Mouse (Mus musculus): ENCODE results near the gene Ccpg1.
A peak's percentile ranks its signal among the peaks of the same experiment; 100 is the strongest.

The Ccpg1 gene

DNA sequence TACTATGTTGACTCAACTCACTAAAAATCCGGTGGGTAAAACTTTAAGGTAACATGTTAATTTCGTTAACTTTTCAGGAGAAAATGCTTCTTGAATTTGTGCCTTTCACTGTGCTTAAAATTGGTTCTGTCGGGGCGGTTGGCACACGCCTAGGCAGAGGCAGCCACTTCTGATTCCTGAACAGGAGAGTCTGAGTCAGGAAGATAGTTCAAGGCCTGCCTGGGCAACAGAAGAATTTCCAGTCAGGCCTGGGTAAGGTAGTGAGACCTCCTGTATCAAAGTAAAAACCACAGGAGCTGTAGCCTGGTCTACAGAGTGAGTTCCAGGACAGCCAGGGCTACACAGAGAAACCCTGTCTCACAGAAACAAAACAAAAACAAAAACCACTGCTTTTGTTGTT, 7.3 kb downstream of the Ccpg1 start:
- no peak for DNase-seq (ENCODE audit: extremely low read depth, low read depth)

DNA sequence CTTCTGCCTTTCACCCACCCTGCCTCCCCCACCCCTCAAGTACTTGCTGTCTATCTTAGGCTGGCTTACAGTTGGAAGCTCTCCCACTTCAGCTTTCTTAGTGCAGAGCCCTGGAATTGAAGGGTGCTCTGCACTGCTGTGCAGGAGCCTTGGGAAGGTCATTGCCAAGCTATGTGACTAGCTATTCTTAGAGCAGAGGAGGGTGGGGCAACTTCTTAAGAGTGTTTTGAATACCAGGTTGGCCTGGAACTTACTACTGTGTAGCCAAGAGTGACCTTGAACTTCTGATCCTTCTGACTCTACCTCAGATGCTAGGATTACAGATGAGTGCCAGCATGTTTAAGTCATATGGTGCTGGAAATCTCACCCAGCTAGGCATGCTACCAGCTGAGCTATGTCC, 10.9 kb downstream of the Ccpg1 start:
- no peak for DNase-seq (ENCODE audit: extremely low read depth, low read depth)

DNA sequence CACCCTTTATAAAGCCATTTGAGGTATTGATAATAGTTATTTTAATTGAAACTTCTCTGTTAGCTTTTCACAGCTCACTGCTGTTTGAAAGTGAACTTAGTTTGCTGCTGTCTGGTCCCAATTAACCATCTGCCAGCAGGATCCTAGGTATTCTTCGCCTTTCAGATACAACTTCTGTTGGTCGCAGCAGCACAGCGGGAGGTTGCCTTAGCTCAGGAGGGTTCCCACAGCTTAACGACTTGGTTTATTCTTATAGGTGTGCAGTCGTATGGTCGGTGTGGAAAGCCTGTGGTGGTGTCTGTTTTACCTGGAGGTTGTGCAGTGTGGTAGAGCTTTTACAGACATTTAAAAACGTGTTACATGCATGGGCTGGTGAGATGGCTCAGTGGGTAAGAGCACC, 11.6 kb downstream of the Ccpg1 start:
- no peak for DNase-seq (ENCODE audit: extremely low read depth, low read depth)

DNA sequence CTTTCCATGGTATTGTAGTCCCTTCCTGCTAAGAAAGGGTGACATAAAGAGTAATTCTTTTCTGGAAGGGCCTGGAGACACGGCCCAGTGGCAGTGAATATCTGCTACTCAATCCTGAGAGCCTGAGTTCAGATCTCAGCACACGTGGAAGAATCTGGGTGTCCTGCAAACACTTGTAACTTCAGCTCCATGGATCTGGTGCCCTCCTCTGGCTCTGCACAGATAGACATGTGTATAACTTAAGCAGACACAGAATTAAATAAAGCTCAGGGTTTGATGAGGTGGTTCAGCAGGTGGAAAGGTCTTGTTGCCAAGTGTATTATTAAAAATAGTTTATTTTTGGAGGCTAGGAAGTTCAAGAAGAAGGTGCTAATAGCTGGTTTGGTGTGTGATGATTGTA, 15.3 kb downstream of the Ccpg1 start:
- no peak for DNase-seq (ENCODE audit: extremely low read depth, low read depth)

DNA sequence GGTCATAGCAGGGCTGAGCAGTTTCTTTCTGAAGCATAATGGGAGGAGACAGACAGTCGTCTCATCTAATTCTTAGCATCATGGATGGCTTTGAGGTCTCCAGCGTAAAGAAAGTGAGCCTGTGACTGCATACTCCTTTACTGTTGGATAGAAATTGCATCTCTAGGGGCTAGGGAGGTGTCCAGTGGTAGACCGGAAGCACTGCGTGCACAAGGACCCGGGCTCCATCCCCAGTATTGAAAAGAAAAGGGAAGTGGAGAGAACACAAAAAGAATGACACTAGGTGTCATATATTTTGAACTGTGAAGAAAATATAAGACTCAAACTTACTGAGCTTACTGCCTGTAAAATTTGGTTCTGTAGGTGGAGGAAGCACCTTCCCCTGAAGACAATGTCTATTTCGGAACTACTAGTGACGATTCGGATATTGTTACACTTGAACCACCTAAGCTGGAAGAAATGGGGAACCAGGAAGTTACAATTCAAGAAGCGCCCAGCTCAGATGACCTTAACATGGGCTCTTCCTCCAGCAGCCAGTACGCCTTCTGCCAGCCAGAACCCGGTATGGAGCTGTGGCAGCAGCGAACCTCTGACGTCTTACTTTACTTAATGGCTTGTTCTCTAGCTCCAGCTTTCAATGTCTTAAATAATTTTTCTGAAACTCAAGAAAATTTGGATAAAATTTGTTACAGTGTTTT, 16.2 kb downstream of the Ccpg1 start:
- DNase-seq (ENCODE audit: extremely low read depth, low read depth): no peak

DNA sequence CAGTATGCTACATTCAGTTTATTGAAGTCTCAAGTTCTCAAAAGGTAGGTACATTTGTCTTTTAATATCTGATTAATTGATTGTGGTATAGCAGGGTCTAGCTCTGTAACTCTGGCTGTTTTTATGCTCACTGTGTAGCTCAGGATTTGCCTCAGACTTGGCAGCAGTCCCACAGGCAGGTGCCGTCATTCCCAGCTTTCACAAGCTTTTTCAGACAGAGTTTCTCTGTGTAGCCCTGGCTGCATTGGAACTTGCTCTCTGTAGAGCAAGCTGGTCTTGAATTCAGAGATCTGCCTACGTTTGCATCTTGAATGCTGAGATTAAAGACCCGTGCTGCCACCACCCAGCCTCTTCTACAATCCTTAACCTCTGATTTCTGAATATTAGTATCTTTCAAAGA, 16.9 kb downstream of the Ccpg1 start:
- no peak for DNase-seq (ENCODE audit: extremely low read depth, low read depth)

DNA sequence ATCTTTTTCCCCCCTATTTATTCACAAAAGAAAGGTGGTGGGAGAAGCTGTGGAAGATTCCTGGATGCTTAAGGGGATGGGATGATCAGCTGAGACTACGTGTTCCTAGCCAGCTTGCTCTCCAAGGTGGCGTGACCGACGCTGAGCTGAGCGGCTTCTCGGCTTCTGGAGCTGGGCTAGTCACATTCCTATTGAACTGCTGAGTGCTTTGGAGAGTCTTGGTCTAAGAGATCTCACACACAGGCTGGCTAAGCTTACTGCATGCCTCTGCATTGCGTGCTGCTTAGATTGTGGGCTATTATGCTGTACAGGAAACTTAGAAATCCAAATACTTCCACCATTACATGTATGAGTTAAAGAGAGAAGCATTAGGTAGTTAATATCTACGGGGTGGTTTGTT, 18.8 kb downstream of the Ccpg1 start:
- DNase-seq (ENCODE audit: extremely low read depth, low read depth): no peak

DNA sequence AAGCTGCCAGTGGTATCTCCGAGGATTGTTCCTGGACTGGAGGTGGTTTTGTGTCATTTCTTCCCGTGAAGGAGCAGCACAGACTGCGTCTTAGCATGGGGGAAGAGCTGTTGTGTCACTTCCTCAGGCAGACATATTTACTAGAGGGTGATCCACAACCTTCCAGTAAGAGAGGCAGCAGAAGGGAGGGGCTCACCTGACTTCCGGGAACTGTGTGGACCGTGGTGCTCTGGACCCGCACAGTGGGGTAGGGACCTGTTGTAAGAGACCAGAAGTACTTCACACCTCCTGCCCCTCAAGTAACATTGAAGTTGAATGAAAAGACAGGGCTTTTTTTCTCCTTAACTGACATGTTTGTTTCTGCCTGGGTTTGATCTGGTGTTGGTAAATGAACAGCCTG, 19.9 kb downstream of the Ccpg1 start:
- no peak for DNase-seq (ENCODE audit: extremely low read depth, low read depth)

DNA sequence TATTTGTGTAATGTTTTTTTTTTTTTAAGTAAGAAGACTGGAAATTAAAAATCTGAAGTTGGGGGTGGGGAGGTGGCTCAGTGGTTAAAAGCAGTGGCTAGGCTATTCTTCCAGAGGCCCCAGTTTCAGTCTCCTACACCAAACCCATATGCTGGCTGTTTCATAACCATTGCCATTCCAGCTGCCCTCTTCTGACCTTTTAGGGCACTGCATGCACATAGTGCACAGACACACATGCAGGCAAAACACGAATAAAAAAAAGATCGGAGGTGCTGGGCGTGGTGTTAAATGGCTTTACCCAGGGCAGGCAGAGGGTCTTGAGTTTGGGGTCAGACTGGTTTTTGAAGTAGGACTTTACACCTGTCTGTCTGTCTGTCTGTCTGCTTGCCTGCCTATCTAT, 20.9 kb downstream of the Ccpg1 start:
- DNase-seq (ENCODE audit: extremely low read depth, low read depth): no peak

DNA sequence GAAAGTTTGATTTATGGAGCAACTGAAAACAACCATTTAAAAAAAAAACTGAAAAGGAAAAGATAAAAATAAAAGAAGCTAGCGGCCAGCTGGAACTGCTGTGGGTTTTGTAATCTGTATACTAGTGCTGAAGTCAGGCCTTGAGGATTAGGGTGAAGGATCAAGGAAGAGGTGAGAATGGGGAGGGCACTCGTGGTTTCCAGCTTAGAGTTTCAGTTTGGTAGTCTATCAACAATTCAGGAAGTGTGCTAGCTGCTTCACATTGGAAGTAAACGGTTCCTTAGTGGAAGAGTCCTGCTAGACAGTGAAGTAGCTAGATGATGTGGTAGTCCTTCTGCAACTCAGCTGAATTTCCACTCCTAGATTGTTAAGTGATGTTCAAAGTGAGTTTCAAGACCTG, 23.2 kb downstream of the Ccpg1 start:
- DNase-seq (ENCODE audit: extremely low read depth, low read depth): no peak

DNA sequence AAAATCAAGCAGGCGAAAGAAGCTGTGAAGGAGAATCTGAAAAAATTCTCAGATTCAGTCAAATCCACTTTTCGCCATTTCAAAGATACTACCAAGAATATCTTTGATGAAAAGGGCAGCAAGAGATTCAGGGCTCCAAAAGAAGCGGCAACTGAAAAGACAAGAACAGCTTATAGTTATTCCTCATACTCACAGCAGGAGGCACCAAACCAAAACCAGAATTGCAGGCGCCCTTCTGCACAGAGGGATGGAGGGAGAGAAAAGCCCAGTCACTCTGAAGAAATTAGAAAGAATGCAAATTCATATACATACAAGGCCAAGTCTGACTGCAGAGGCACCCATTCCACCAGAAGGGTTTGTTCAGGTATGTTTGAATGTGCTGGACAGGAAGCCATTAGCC, 27.4 kb downstream of the Ccpg1 start:
- no peak for DNase-seq (ENCODE audit: extremely low read depth, low read depth)

DNA sequence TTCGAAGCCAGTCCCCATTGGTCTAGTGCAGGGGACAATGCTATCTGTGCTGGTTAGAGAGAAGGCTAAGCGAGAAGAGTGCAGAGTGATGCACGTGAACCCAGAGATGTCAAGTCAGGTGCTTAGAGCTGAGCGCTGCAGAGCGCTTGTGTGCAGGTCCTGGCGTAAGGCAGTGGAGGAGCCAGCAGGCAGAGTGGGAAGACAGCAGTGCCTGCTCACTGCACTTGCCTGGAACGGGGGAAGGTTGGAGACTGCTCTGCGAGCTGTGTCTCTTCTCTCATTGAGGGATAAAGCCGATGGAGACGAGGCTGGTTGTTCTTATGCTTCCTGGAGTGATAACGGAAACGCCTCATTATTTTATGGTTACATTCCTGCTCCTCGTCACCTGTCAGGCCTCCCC, 29.5 kb downstream of the Ccpg1 start:
- no peak for DNase-seq (ENCODE audit: extremely low read depth, low read depth)

DNA sequence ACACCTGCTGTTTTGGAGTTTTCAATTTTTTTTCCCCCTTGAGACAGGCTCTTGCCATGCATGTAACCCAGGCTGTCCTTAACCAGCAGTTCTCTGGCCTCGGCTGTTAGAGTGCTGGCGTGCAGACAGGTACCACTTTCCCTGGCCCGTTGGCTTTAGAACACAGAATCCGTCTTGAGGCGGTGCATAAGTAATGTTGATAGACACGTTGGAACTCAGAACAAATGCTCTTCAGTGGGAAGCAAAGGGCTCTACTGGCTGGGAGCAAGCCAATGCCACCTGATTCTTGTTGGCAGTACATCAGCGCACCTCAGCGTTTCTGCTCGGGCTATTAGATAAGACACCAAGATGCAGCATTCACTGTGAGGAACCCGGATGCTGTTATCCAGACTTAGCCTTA, 34.6 kb downstream of the Ccpg1 start:
- no peak for DNase-seq (ENCODE audit: extremely low read depth, low read depth)

DNA sequence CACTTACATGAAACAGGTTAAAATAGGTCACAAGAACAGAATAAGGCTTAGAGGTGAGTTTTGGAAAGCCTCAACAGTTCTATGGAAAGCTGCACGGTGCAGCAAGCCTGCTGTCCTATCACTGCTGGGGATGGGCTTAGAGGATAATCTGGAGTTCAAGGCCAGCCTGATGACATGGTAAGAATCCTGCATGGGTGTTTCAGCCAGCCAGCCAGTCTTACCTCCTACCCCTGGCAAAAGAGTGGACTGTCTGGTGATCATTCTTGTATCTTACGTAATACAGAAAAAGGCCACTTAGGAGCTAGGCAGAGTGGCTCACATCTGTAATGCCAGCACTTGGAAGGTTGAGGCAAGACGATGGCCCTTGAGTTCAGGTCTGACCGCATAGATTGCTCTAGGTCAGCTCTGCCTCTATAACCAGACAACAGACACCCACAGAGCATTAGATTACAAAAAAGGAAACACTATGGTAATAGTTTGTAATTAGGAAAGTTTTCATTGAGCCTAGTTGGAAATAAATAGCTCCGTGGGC, 35.4 kb downstream of the Ccpg1 start:
- DNase-seq (ENCODE audit: extremely low read depth, low read depth): no peak

DNA sequence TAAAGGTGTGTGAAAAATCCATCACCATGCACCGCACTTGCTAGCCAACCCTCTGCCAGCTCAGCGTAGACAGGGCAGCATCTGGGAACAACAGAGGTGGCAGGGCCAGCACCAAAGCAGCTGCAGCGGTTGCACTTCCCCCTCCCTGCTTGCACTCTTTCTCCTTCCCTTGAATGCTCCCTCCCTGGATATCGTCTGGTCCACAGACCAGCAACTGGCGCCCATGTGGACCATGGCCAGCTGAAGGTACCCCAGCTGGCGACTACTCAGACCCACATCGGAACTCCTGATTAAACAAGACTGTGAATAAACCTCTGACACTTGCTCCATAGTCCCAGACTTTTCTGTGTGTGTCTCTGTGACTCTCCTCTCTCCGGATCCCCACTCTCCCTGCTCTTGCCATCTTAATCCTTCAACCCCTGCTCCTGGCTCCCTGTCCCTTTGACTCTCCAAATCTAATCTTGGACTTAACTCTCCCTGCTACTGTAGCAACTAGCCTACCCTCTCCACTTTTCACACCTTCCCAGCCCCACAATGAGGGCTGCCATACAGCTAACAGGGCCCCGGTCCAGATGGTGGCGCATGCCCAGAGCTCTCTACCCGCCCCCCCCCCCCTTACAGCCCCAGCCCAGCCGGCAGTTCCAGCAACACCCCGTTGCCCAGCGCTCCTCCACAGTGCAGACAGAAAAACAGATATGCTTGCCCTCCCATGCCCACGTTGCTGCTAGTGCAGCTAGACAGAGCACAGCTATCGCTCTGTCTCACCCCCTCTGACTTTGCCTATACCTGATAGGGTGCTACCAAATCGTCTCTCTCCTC, 40.8 kb downstream of the Ccpg1 start:
- DNase-seq (ENCODE audit: extremely low read depth, low read depth): no peak

DNA sequence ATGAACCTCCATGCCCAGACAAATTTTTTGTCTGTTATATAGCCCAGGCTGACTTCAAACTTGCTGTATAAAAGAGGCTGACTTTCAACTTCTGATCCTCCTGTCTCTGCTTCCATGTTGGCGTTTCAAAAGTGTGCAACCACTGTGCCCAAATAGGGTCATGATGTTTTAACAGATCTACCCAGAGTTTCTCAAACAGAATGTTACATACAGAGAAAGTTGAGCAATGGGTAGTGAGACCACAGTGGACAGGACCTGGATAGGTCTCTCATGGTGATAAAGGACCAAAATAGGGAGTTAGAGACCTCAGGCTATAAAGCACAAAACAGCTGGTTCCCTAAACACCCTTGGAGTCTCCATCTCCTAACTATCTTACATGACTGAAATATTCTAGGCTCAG, 45.2 kb downstream of the Ccpg1 start:
- no peak for DNase-seq (ENCODE audit: extremely low read depth, low read depth)

DNA sequence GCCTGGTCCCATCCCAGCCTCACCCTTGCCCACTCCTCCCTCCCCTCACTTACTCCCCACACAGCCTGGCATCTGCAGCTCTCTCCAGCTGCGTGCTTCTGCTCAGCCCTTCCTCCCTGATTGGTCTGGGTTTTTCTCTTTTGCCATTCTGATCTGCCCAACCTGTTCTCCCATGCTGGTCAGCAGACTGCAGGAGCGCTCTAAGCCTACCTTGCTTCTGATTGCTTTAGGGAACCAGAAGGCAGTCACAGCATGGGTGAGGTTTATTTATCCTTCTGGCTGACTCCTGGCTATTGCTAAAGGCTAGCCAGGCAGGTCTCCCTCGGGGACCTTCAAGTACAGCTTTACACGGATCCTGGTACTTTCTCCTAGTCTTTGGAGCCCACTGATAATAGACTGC, 46.2 kb downstream of the Ccpg1 start:
- DNase-seq (ENCODE audit: extremely low read depth, low read depth): no peak

DNA sequence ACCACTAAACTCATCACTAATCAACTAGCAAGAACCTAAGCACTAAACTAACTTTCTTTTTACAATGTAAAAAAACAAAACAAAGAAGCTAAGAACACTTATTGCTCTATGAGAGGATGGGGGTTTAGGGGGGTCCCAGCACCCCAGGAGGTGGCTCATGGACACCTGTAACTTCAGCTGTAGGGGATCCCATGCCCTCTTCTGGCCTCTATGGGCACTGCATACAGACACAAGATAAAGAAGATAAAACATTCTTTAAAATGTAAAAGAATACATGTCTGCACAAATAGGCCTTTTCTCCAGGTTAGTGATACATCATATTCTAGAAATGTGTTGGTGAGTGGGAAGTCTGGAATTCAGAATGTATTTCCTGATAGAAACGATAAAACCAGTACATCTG, 48.2 kb downstream of the Ccpg1 start:
- no peak for DNase-seq (ENCODE audit: extremely low read depth, low read depth)

DNA sequence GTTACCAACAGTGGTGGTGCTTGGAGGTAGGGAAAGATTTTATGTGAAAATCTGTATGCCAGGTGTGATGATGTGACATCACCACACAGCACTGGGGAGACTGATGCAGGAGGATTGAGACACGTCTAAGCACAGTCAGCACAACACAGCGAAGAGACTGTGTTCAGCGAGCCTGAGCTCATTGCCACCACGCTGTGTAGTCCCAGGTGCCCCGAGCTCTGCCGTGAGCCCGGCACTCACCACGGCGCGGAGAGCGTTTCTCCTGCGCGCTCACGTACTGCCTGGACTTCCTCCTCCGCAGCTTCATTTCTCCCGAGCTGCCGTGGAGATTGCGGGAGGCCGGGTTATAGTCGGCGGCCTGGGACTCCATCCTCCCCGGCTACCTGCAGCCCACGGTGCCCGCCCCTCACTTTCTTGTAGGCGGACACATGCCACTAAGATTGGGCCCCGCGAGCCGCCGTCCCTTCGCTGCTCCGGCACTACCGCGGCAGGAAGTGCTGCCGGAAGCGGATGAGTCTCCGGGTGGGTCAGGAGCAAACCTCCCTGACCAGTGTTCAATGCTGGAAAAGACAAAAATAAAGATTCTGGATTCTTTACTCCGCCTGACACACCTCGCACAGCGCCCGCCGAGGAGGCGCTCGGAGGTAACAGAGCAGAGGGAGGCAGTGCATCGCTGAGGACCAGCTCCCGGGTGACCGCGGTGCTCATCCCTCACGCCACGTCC, 54.2 kb downstream of the Ccpg1 start:
- DNase-seq (ENCODE audit: extremely low read depth, low read depth): peak; percentile 71

DNA sequence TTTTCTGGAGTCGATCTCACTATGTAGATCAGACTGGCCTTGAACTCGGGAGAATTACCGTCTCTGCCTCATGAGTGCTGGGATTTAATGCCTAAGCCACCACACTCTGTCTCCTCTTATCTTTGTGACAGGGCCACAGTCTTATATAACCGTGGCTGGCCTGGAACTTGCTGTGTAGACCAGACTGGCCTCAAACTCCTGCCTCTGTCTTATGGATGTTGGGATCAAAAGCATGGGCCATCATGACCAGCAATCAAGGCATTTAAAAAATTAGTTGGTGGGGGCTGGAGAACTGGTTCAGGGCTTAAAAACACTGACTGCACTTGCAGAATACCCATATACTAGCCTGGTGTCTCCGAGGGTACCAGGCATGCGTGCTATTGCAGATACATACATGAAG, 54.9 kb downstream of the Ccpg1 start, which contains the start of gene Pigb:
TSS of gene Pigb (minus strand) at position 299 of the 400 bp plus-strand sequence.
- DNase-seq (ENCODE audit: extremely low read depth, low read depth): no peak

DNA sequence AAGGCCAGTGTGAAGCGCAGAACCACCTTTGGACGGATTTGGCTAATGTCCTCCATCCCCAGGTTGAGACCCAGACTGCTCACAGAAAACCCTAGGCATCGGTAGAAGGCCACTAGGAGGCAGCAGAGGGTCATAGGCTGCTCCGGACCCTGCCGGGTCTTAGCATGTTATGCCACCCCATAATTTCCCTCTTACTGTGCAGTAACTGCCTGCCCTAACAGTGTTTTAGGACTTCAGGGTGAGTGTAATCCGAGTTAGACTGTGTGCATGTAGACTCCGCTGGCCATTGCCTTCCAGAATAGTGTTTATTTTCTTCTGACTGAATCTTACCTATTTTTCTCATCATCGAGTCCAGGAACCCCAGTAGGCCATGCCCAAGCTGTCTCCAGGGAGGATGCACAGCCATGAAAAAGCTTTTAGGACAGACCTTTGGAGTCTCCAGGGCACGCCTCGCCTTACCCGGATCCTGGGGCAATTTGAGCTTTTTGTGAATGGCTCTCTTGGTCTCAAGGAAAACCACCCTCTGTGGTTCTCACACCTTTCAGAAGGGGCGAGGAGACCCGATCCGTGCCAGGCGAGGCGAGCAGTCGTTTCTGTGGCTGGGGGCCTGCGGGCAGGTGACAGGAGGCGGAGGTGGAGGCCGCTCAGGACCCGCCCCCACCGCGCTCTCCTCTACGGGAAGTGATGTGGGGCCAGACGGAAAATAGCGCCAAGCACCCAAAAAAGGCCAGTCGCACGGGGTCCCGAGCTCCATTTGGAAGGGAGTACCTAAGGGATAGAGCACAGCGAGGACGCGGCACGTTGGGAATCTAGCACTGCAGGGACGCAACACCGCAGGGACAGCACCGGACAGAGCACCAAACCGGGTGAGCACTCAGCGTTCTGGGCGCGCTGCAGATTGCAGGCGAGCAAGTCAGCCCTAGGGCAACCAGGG, 59.2 kb downstream of the Ccpg1 start, which contains the start of gene Rab27a:
TSS of gene Rab27a (plus strand) at position 709 of the 934 bp plus-strand sequence.
- peak; percentile 76 for DNase-seq (ENCODE audit: extremely low read depth, low read depth)
